In the genomic region with DNA sequence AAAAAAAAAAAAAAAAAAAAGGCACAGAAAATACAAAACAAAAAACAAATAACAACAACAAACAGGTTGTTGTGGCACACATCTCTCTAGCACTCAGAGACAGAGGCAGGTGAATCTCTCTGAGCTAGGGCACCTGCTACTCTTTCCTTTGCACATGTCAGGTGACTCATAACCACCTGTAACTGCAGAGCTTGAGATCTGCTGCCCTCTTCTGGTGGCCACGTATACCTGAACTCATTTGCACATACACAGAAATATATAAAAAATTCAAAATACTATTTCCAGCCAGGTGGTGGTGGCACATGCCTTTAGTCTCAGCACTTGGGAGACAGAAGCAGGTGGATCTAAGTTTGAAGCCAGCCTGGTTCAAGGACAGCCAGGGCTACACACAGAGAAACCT, we compare ENCODE assay signal across 11 mouse cellular contexts. TPM values are rescaled to one million over a fixed set of nuclear protein-coding genes. Genes with fewer than 3 reads are reported as not detected.
A peak's percentile ranks its signal among the peaks of the same experiment; 100 is the strongest.
DNase-seq lines count a peak whose midpoint lies in the region; ATAC-seq and TF ChIP-seq lines count a peak whose summit lies in the region.
"Had no signal": no experiment of that assay in that cellular context is flagged by ENCODE, and none has a peak within 500 bp of the region (broad histone marks: within the 10 kb centered on the region; RNA-seq: fewer than 3 reads in every experiment).

No protein-coding gene starts in this region.

- peak; percentile 73 for DNase-seq in CD4-positive, CD25-positive, alpha-beta regulatory T cell, adult 2 months (ENCODE audit: low read depth, low spot score)
- DNase-seq in left cerebral cortex, adult 2 months (ENCODE audit: extremely low spot score in 1 of 2, low spot score in 2 of 2) = no peak
- no peak for DNase-seq in left cerebral cortex, adult 9 months (ENCODE audit: low spot score in 2 of 2)
- DNase-seq in CD4-positive helper T cell, adult 2 months (ENCODE audit: low read depth, low spot score) = peak; percentile 57
- DNase-seq in ZHBTc4 (ENCODE audit: low read depth, low spot score) = peak; percentile 81
- no peak for DNase-seq in ovary, postnatal 36 days (ENCODE audit: low spot score)
- DNase-seq in urinary bladder, postnatal 4 days (ENCODE audit: low spot score in 2 of 2) = no peak
- DNase-seq: adrenal gland, adult 8-10 months; cerebellum, adult 11-12 months had no signal

- intact Hi-C loops in left cerebral cortex, adult 2 months (cut with DNase I) = loop anchor here (5.0 kb wide), 1 partner anchor 160 kb away; a partner anchor contains a TSS

- no peak overlapping the region for H3K27ac ChIP-seq in left cerebral cortex, adult 2 months
- H3K27ac ChIP-seq: embryonic facial prominence, embryonic 15.5 days had no signal

- H3K4me3 ChIP-seq in left cerebral cortex, adult 2 months = no peak overlapping the region
- H3K4me3 ChIP-seq: embryonic facial prominence, embryonic 15.5 days had no signal

- no peak for ATAC-seq in CD4-positive, CD25-positive, alpha-beta regulatory T cell, adult 4 months

- peak; percentile 25 for TF ChIP-seq CTCF in left cerebral cortex, adult 2 months (IDR thresholded peaks at IDR 0.05)

RNA-seq across cellular contexts. Expression of a gene that starts 46.4 kb away (rescaled TPM):
- polyA plus RNA-seq in CD4-positive, CD25-positive, alpha-beta regulatory T cell, adult 4 months (2017; shearing (Covaris generic)) = 1 to 10 TPM; 6.9 to 7.2 TPM
- total RNA-seq in left cerebral cortex, adult 2 months (2021) = 10 to 100 TPM; 14.4 to 15.4 TPM

RNA-seq across cellular contexts. Expression of a gene that starts 58.0 kb away (rescaled TPM):
- polyA plus RNA-seq in CD4-positive, CD25-positive, alpha-beta regulatory T cell, adult 4 months (2017; shearing (Covaris generic)) = 1 to 10 TPM; 2.9 to 3.4 TPM
- total RNA-seq in left cerebral cortex, adult 2 months (2021) = 10 to 100 TPM; 36.4 to 38.5 TPM

Comparison
In these comparisons a context has a peak if more than half of its experiments do, and no peak if none do; other contexts are left out.
1. DNase-seq: peak in CD4-positive, CD25-positive, alpha-beta regulatory T cell, adult 2 months (single experiment), CD4-positive helper T cell, adult 2 months (single experiment) and ZHBTc4 (single experiment); none in left cerebral cortex, adult 2 months (0 of 2), left cerebral cortex, adult 9 months (0 of 2), ovary, postnatal 36 days (single experiment) and urinary bladder, postnatal 4 days (0 of 2).